Mouse (Mus musculus) testis, adult 2 months (tissue): ENCODE results near the gene Atoh8.

ENCODE experiments used
- CTCF ChIP-seq: fragments of 200-500 bp; IDR thresholded peaks from 2 replicates; pipeline ENCODE4 v1.5.1; 2012; ENCODE audit warnings: low read depth, mild to moderate bottlenecking, inconsistent platforms, low read length, moderate library complexity; ENCODE audit not compliant: control insufficient read depth, insufficient read depth, insufficient replicate concordance
- POLR2A ChIP-seq: fragments of 200-500 bp; IDR thresholded peaks from 2 replicates; pipeline ENCODE4 v1.6.1; 2012; ENCODE audit warnings: low read depth, mild to moderate bottlenecking, inconsistent platforms, low read length, moderate library complexity; ENCODE audit not compliant: control insufficient read depth

DNA sequence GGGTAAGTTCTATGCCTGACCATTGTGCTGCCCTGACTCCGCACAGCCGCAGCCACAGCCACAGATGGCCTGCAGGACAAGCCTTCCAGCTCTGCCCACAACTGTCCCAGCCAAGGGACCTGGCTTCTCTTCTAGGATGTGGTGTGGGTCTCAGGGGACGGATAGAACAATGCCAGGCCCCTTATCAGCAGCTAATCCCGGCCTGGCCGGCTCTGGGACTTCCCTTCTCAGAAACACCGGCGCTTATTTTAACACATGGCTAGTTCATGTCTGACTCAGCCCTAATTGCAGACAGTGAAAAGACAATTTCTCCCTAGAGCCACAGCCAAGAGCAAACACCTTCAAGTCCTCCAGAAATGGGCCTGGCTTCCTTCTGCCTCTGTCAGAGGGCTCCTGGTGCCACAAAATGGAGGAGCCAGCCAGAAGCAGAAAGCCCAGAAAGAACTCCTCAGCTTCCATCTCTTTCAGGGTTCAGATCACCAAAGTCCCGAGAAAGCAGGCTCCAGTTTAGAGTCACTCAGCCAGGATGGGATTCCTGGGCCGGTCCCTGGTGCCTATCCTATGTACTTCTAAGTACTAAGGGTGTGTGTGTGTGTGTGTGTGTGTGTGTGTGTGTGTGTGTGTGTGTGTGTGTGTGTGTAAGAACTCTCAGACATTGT lies 42.3 kb upstream of the Atoh8 start:
- TF ChIP-seq CTCF (no peak), POLR2A (no peak)
